Mouse (Mus musculus): Measurements from ENCODE around the gene Timm8b.
"Not testable (repeated sequence)": the region's sequence is repeated elsewhere in the genome, so short reads cannot be mapped to it uniquely, and the experiment has no call there.

Gene Timm8b

GRCm38 (mm10) chr9:50602055-50602845 lies 1.5 kb upstream of the Timm8b start:
- no peak for DNase-seq (ENCODE audit: low spot score in 2 of 2)

DNA sequence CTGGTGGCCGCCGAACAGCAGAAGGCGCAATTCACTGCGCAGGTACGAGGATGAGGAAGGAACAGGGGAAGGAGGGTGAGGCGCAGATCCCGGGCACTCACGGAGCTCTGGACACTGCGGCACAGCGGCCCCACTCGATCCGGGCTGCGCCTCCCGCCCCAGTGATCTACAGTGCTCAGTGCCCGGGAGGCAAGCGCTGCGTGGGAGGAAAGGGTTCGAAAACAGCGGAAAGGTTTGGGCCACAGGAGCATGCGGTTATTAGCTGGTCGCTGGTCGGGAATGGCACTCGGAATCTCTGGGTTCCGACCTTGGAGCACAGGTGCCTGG lies 251 bp downstream of the Timm8b start:
- DNase-seq (ENCODE audit: low spot score in 2 of 2) = no peak

DNA sequence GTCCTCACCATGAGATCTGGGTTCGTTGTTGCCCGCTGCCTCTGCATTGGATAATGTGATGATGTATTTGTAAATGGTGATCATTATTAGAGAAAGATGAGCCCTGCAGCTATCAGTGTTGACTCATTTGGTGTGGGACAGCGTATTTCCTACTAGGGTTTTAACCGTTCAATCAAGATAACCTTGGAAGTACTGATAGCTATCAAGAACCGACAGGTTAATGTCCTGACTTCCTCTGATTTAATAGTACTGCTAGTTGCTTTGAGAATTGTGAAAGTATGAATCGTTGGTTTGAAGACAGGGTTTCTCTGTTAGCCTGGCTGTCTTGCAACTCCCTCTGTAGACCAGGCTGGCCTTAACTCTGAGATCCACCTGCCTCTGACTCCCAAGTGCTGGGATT lies 628 bp downstream of the Timm8b start:
- DNase-seq (ENCODE audit: low spot score in 2 of 2) = no peak

DNA sequence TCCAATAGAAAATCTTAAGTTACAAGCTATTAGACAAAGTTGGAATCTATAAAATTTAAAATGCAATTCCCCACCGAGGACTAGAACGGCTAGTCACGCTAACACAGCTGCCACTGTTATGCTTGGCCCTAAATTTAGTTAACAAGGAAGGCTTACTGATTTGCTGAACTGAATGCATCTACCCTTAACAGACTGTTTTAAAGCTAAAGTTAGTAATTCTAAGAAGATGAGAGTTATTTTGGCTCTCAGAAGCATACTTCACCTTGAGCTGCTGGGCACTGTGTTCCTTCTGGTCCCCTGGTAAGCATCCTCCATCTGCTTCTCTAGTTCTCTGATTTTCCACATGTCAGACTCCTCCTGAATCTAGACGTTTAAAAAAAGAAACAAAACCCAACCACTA lies 8.4 kb downstream of the Timm8b start:
- DNase-seq (ENCODE audit: low spot score in 2 of 2) = no peak

- DNase-seq (ENCODE audit: low spot score in 2 of 2) = no peak
Observed at GRCm38 (mm10) chr9:50616161-50616560, 12.5 kb downstream of the Timm8b start.

DNA sequence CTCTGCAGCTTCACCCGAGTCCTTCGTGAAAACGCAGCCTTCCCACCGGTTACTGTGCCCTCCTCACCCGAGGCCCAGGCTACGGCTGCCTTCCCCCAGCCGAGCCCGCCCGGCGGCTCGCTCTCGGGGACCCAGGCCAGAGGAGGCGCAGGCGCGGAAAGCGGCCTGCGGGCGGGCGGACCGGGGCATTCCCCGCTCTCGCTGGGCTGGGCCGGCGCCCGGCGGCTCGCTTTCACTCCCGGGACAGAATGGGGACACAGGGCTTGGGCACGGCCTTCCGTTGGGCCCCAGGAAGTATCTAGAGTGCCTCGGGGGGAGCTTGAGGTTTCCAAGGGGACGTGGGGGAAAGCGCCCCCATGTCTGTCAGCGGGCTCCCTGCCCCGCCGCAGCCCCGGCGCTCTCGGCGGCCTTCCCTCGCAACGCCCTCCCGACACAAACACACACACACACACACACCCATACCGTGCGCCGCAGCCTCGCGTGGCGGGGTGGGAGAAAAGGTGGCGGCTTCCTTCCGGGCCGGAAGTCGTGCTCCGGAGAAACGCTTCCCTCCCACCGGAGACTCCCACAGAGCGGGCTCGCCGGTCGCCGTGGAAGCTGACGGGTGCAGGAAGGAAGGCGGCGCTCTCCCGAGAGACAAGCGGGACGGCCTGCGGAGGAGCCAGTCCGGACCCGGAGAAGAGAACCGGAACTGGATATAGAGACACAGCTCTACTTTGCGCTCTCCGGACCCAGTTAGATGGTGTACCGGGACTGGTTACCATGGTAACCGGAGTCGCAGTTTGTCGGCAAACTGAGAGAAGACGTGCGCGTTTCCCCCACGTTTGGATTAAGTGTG lies 13.3 kb downstream of the Timm8b start, which contains the start of the genes Pih1d2 and Nkapd1:
Gene Pih1d2, plus strand, starts transcription at position 556 of the 838 bp plus-strand sequence.
Gene Nkapd1, minus strand, starts transcription at position 699 of the 838 bp plus-strand sequence.
- DNase-seq (ENCODE audit: low spot score in 2 of 2) = peak; percentile 76 to 88

DNA sequence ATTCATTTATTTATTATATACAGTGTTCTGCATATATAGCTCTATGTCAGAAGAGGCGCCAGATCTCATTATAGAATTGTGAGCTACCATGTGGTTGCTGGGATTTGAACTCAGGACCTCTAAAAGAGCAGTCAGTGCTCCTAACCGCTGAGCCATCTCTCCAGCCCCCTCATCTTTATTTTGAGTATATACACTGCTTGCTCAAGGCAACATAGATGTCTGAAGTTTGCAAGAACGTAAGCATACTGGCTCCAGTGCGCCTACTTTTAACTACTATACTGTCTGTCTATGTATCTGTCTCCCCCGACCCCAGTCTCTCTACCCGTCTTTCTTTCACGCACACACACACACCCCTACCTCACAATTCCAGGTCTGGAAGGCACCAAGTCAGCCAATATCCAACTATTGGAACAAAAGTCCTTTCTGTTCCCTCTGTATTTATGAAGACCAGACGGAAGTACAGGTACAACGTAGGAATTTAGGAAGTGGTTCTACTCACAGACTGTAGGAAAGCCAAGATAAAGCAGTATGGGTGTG lies 14.2 kb downstream of the Timm8b start:
- no peak for DNase-seq (ENCODE audit: low spot score in 2 of 2)

GRCm38 (mm10) chr9:50630903-50631302 lies 27.2 kb downstream of the Timm8b start:
- not testable (repeated sequence) for DNase-seq (ENCODE audit: low spot score in 2 of 2)

DNA sequence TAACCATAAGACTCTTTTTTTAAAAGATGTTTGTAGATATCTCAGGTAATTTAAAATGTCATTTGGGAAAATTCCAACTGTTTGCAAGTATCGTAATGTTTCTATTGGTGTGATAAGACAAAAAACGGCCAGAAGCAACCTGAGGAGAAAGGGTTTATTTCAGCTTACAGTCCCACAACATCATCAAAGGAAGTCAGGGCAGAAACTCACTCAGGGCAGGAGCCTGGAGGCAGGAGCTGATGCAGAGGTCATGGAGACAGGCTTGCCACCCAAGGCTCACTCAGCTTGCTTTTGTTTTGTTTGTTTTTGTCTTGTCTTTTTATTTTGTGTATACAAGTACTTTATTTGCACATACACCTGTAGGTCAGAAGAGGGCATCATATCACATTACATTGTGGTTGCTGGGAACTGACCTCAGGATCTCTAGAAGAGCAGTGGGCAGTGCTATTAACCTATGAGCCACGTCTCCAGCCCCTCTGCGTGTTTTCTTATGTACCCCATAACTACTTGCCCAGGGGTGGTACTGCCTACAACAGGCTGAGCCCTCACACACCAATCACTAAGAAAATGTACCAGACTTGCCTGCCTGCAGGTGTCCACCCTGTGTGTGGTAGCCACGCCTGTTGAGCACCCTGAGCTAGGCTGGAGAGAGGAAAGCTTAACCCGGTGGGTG lies 28.4 kb downstream of the Timm8b start:
- DNase-seq (ENCODE audit: low spot score in 2 of 2) = no peak

GRCm38 (mm10) chr9:50633059-50633458 lies 29.3 kb downstream of the Timm8b start:
- DNase-seq (ENCODE audit: low spot score in 2 of 2) = no peak

- no peak for DNase-seq (ENCODE audit: low spot score in 2 of 2)
Observed at GRCm38 (mm10) chr9:50634270-50634669, 30.6 kb downstream of the Timm8b start.

DNA sequence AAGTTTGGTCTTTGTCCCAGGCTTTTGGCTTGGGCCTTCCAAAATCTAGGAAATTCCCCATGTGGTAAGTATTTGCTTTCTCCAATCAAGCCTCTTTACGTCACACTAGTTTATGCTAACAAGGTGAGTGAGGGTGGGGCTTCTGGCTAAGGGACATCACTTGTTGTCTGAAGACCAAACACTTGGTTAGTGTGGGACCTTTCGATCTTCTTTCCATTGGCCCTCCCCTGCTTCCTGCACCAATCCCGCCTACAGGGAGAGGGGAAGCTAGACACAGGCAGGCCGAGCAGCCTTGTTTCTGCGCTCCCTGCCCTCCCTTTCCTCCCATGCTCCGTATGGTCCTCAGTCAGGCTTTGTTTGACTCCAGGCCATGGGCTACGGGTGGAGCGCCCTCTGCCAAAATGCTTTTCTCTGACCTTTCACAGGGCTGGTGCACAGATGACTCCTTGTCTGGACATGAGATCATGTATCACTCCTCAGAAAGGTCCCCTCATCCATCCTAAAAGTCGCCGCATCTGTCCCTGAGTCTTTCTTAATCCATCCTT lies 43.2 kb downstream of the Timm8b start:
- DNase-seq (ENCODE audit: low spot score in 2 of 2) = no peak

- no peak for DNase-seq (ENCODE audit: low spot score in 2 of 2)
Observed at GRCm38 (mm10) chr9:50650503-50650902, 46.8 kb downstream of the Timm8b start.

Measured in spleen, postnatal 14 days (tissue).